Mouse (Mus musculus): ENCODE measurements around the gene Gart. TPM values are rescaled to one million over a fixed set of nuclear protein-coding genes. Genes with fewer than 3 reads are reported as not detected.
A peak's percentile ranks its signal among the peaks of the same experiment; 100 is the strongest.
"Not testable (repeated sequence)": the region's sequence is repeated elsewhere in the genome, so short reads cannot be mapped to it uniquely, and the experiment has no call there.

Gene Gart
- polyA plus RNA-seq, 1 experiment from 2014 or later, result 178 TPM

DNA sequence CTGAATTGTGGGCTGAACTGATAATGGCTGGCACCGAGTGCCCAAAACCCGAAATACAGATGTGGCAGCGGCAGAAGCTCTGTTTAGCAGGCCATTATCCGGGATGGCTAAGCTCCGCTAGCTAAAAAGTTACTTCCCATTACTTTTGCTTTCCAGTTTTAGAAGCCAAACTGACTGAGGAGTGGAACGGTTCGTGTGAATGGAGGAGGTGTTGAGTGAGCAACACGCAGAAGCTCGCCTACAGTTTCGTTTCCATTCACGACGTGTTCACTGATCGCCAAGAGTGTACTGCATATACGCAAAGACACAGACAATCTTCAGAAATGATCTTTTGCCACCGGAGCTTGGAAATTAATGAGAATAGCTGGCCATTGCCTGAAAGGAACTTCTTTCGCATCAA, 15.6 kb upstream of the Gart start:
- no peak for DNase-seq (ENCODE audit: low spot score)
- no peaks in the 10 kb centered on the region for H3K9me3 ChIP-seq (replicated peaks)
- H3K4me3 ChIP-seq, result no peak overlapping the region
- no peaks in the 10 kb centered on the region for H3K4me1 ChIP-seq
- H3K36me3 ChIP-seq, result peaks cover 100% of the 10 kb centered on the region
- no peaks in the 10 kb centered on the region for H3K27me3 ChIP-seq (ENCODE audit: low read depth, poor library complexity, severe bottlenecking)
- WGBS, result 97% methylated on average over 16 of the region's 16 CpGs
- H3K27ac ChIP-seq, result no peak overlapping the region

DNA sequence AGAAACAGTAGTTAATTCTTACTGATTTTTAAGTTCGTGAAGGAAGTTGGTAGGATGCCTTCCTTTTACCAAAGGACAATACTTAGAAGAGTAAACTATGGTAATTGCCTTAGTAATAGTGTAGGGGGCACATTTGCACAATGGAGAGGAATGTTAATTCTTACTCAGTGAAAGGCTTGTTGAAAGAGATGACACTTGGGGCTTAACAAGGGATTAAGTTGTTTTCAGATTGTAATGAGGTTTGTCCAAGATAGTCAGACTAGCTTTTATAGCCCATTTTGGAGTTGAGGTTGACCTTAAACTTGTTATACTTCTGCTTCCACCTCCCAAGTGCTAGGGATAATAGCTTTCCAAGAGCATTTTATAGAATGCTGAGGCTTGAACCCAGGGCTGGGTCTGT, 14.6 kb upstream of the Gart start:
- Histone ChIP-seq H3K27ac (no peak overlapping the region), H3K36me3 (peaks cover 100% of the 10 kb centered on the region), H3K9me3 (replicated peaks) (no peaks in the 10 kb centered on the region), H3K4me1 (no peaks in the 10 kb centered on the region), H3K4me3 (no peak overlapping the region), H3K27me3 (ENCODE audit: low read depth, poor library complexity, severe bottlenecking) (no peaks in the 10 kb centered on the region)
- 89% methylated on average over 1 of the region's 1 CpGs for WGBS
- DNase-seq (ENCODE audit: low spot score), result no peak

DNA sequence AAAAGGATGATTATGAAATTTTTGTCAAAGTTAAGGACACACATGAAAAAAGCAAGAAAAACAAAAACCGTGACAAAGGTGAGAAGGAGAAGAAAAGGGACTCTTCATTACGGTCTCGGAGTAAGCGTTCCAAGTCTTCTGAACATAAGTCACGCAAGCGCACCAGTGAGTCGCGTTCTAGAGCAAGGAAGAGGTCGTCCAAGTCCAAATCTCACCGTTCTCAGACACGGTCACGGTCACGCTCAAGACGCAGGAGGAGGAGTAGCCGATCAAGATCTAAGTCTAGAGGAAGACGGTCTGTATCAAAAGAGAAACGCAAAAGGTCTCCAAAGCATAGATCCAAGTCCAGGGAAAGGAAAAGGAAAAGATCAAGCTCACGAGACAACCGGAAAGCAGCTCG, 13.0 kb upstream of the Gart start:
- no peak for DNase-seq (ENCODE audit: low spot score)
- Histone ChIP-seq H3K27ac (no peak overlapping the region), H3K36me3 (peaks cover 100% of the 10 kb centered on the region), H3K9me3 (replicated peaks) (no peaks in the 10 kb centered on the region), H3K27me3 (ENCODE audit: low read depth, poor library complexity, severe bottlenecking) (no peaks in the 10 kb centered on the region), H3K4me1 (no peaks in the 10 kb centered on the region), H3K4me3 (no peak overlapping the region)
- WGBS, result 98% methylated on average over 20 of the region's 20 CpGs

DNA sequence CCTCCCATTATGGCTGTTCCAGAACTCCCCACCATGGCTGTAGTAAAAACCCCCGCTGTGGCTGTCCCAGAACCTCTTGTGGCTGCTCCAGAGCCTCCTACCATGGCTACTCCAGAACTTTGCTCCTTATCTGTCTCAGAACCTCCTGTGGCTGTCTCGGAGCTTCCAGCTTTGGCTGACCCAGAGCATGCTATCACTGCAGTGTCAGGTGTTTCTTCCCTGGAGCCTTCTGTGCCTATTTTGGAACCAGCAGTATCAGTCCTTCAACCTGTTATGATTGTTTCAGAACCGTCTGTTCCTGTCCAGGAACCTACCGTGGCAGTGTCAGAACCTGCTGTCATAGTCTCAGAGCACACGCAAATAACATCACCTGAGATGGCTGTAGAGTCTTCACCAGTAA, 11.7 kb upstream of the Gart start:
- no peak for DNase-seq (ENCODE audit: low spot score)
- H3K27me3 ChIP-seq (ENCODE audit: low read depth, poor library complexity, severe bottlenecking), result no peaks in the 10 kb centered on the region
- H3K9me3 ChIP-seq (replicated peaks), result no peaks in the 10 kb centered on the region
- 98% methylated on average over 5 of the region's 5 CpGs for WGBS
- no peak overlapping the region for H3K27ac ChIP-seq
- no peak overlapping the region for H3K4me3 ChIP-seq
- no peaks in the 10 kb centered on the region for H3K4me1 ChIP-seq
- H3K36me3 ChIP-seq, result peaks cover 100% of the 10 kb centered on the region

DNA sequence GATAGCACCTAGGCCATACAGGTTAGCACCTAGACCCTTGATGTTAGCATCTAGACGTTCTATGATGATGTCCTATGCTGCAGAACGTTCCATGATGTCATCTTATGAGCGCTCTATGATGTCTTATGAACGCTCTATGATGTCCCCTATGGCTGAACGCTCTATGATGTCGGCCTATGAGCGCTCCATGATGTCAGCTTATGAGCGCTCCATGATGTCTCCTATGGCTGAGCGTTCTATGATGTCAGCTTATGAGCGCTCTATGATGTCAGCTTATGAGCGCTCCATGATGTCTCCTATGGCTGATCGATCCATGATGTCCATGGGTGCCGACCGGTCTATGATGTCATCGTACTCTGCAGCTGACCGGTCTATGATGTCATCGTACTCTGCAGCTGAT, 10.5 kb upstream of the Gart start:
- H3K27me3 ChIP-seq (ENCODE audit: low read depth, poor library complexity, severe bottlenecking), result no peaks in the 10 kb centered on the region
- no peak overlapping the region for H3K4me3 ChIP-seq
- H3K36me3 ChIP-seq, result peaks cover 100% of the 10 kb centered on the region
- no peak for DNase-seq (ENCODE audit: low spot score)
- H3K27ac ChIP-seq, result no peak overlapping the region
- no peaks in the 10 kb centered on the region for H3K4me1 ChIP-seq
- WGBS, result 98% methylated on average over 17 of the region's 17 CpGs
- no peaks in the 10 kb centered on the region for H3K9me3 ChIP-seq (replicated peaks)

DNA sequence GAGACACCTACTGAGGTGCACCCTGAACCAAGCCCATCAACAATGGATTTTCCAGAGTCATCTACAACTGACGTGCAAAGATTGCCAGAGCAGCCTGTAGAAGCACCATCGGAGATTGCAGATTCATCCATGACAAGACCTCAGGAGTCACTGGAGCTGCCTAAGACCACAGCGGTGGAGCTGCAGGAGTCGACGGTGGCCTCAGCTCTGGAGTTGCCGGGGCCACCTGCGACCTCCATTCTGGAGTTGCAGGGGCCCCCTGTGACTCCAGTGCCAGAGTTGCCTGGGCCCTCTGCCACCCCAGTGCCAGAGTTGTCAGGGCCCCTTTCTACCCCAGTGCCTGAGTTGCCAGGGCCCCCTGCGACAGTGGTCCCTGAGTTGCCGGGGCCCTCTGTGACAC, 8.5 kb upstream of the Gart start:
- no peak for DNase-seq (ENCODE audit: low spot score)
- no peaks in the 10 kb centered on the region for H3K4me1 ChIP-seq
- H3K36me3 ChIP-seq, result peaks cover 97% of the 10 kb centered on the region
- H3K4me3 ChIP-seq, result no peak overlapping the region
- no peak overlapping the region for H3K27ac ChIP-seq
- WGBS, result 95% methylated on average over 9 of the region's 9 CpGs
- H3K9me3 ChIP-seq (replicated peaks), result no peaks in the 10 kb centered on the region
- no peaks in the 10 kb centered on the region for H3K27me3 ChIP-seq (ENCODE audit: low read depth, poor library complexity, severe bottlenecking)

DNA sequence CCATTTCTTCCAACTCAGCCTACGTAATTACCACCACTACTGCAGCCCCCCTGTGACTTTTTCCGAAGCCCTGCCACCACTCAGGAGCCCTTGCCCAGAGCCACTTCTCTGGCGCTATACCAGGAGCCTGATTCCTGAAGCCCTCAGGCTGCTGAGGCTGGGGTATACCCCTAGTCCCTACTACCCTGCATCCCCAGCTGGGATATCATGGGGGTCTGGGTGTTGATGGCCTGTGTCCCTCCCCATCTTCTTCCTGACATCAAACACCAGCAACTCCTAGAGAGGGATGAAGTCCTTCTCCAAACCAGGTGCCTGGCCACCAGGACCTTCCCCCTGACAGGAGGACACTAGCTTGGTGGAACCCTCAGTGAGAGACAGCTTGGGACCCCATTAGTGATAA, 5.4 kb upstream of the Gart start:
- 95% methylated on average over 3 of the region's 3 CpGs for WGBS
- no peak for DNase-seq (ENCODE audit: low spot score)
- no peak overlapping the region for H3K4me3 ChIP-seq
- H3K9me3 ChIP-seq (replicated peaks), result no peaks in the 10 kb centered on the region
- H3K27ac ChIP-seq, result no peak overlapping the region
- H3K36me3 ChIP-seq, result peaks cover 68% of the 10 kb centered on the region
- H3K27me3 ChIP-seq (ENCODE audit: low read depth, poor library complexity, severe bottlenecking), result no peaks in the 10 kb centered on the region
- peaks cover 4% of the 10 kb centered on the region for H3K4me1 ChIP-seq

DNA sequence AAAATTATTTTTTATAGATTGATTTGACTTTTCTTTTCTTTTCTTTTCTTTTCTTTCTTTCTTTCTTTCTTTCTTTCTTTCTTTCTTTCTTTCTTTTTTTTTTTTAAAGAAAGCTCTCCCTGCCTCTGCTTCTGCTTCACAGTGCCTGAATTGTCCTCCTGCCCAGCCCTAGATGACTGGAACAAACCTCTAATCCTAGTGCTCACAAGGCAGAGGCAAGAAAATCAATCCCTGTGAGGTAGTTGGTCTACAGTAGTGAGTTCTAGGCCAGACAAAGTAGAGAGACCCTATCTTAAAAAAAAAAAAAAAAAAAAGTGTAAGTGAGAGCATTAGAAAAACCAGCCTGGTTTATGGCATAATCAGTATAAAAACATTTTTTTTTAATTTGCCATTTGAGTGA, 3.0 kb upstream of the Gart start:
- Histone ChIP-seq H3K4me3 (no peak overlapping the region), H3K27ac (no peak overlapping the region), H3K36me3 (peaks cover 44% of the 10 kb centered on the region), H3K27me3 (ENCODE audit: low read depth, poor library complexity, severe bottlenecking) (no peaks in the 10 kb centered on the region), H3K4me1 (peaks cover 12% of the 10 kb centered on the region), H3K9me3 (replicated peaks) (no peaks in the 10 kb centered on the region)
- no peak for DNase-seq (ENCODE audit: low spot score)

DNA sequence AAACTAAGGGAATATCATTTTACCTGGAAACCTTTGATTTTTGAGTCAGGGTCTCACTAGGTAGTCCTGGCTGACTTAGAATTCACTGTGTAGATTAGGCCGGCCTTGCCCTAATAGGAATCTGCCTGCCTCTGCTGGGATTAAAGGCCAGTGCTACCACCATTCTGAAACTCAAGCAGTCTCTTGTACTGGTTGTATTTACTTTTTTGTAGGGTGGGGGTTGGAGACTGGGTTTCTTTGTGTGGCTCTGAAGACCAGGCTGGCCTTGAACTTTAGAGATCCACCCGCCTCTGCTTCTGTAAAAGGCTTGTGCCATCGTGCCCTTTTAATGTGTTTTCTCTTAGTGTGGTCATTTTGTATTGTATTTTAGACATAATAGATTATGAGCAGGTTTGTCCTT, 2.5 kb upstream of the Gart start:
- Histone ChIP-seq H3K27me3 (ENCODE audit: low read depth, poor library complexity, severe bottlenecking) (no peaks in the 10 kb centered on the region), H3K4me1 (peaks cover 12% of the 10 kb centered on the region), H3K27ac (no peak overlapping the region), H3K36me3 (peaks cover 39% of the 10 kb centered on the region), H3K9me3 (replicated peaks) (no peaks in the 10 kb centered on the region), H3K4me3 (peak overlapping the region; percentile 88)
- no peak for DNase-seq (ENCODE audit: low spot score)
- 73% methylated on average over 3 of the region's 3 CpGs for WGBS

DNA sequence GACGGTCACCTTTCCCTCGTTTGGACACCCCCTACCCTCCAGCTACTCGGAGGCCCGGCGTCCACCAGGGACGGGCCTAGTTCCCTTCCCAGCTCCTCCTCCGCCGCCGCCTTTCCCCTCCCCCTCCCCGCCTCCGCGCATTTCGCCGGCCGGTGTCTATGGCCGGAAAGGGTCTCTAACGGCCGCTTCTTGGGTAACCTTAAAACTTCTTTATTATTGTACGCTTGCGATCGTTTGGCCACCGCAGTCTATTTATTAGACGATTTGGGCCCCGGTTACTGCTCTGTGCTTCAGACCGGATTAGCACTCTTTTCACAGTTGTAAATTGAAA, 1.4 kb upstream of the Gart start:
- peak overlapping the region; percentile 88 for H3K4me3 ChIP-seq
- H3K9me3 ChIP-seq (replicated peaks), result no peaks in the 10 kb centered on the region
- no peaks in the 10 kb centered on the region for H3K27me3 ChIP-seq (ENCODE audit: low read depth, poor library complexity, severe bottlenecking)
- H3K36me3 ChIP-seq, result peaks cover 31% of the 10 kb centered on the region
- H3K4me1 ChIP-seq, result peaks cover 12% of the 10 kb centered on the region
- peak; percentile 89 for DNase-seq (ENCODE audit: low spot score)
- H3K27ac ChIP-seq, result peak overlapping the region; percentile 99
- under 1% methylated on average over 25 of the region's 25 CpGs for WGBS

DNA sequence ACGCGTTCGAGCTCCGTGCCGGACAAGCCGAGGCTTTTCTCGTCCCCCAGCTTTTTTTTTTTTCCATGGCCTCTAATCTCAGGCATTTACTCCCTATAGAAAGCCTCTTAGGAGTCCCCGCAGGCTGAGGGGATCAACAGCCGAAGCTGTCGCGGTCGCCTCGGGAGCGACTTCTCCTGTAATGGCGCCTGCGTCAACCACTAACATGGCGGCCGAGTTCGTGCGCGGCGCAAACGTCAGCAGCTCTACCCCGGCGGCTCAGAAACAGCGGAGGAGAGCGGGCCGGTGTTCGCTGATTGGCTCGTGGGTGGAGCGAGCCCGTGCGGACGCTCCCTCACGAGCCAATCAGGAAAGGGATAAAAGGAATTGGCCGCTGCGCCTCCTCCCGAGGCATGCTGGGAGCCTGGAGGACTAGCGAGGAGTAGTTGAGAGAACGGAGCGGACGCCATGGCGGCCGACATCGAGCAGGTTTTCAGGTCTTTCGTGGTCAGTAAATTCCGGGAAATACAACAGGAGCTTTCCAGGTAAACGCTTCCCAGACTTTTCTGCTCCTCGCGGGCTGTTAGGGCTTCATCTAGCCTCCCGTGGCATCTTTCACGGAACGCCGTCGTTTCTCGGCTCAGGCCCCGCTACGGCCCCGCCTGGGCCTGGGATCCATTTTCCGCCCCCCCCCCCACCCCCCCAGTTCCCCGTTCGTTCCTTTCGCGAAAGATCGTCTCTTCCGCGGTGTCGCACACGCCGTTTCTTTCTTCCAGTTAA, 888 bp upstream of the Gart start, which contains the start of gene Son:
TSS of gene Son (plus strand) at position 46 of the 759 bp plus-strand sequence.
- peak within 1 kb of the TSS; percentile 99 for H3K27ac ChIP-seq
- peak; percentile 93 for DNase-seq (ENCODE audit: low spot score)
- no peaks in the 10 kb centered on the region for H3K9me3 ChIP-seq (replicated peaks)
- peaks cover 31% of the 10 kb centered on the region for H3K36me3 ChIP-seq
- peaks cover 12% of the 10 kb centered on the region for H3K4me1 ChIP-seq
- H3K4me3 ChIP-seq, result peak within 1 kb of the TSS; percentile 88
- WGBS, result under 1% methylated on average over 69 of the region's 70 CpGs
- H3K27me3 ChIP-seq (ENCODE audit: low read depth, poor library complexity, severe bottlenecking), result no peaks in the 10 kb centered on the region

DNA sequence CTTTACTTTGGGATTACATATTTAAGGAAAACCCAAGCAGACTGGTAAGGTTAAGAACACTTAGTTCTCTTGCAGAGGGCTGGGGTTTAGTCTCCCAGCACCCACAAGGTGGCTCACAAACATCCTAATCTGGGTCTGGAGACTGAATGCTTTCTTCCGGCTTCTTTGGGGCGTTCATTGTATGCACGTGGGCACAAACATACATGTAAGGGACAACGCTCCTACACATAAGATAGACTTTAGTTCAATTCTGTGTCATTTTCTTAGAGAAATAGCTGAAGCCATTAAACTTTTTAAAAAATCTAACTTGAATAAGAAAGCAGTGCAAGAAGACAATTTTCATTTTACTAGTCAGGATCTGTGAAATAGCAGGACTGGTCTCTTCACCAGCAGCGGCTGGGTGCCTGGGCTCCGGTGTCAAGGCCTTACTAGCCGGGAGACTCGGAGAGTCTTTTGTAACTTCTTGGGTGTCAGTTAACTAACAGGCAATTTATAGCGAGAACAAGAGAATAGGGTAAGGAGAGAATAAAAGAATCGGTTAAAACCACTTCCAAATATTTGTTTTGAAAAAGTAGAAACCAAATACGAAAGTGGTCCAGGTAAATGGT, 653 bp downstream of the Gart start:
- Histone ChIP-seq H3K4me3 (peak overlapping the region; percentile 88), H3K9me3 (replicated peaks) (no peaks in the 10 kb centered on the region), H3K27me3 (ENCODE audit: low read depth, poor library complexity, severe bottlenecking) (no peaks in the 10 kb centered on the region), H3K27ac (peak overlapping the region; percentile 99), H3K4me1 (peaks cover 12% of the 10 kb centered on the region), H3K36me3 (peaks cover 31% of the 10 kb centered on the region)
- WGBS, result 1% methylated on average over 11 of the region's 11 CpGs
- DNase-seq (ENCODE audit: low spot score), result no peak

DNA sequence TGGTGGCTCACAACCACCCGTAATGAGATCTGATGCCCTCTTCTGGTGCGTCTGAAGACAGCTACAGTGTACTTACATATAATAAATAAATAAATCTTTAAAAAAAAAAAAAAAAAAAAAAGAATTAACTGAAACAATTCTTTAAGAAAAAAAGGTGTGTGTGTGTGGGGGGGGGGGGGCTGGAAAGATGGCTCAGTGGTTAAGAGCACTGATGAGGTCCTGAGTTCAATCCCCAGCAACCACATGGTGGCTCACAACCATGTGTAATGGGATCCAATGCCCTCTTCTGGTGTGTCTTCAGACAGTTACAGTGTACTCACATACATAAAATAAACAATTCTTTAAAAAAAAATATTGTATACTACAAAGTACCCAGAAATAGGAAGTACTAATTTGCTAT, 1.3 kb downstream of the Gart start:
- peak overlapping the region; percentile 88 for H3K4me3 ChIP-seq

More for the DNA sequence above, 1.3 kb downstream of the Gart start:
- H3K27me3 ChIP-seq (ENCODE audit: low read depth, poor library complexity, severe bottlenecking); H3K9me3 ChIP-seq (replicated peaks); DNase-seq (ENCODE audit: low spot score); H3K27ac ChIP-seq: not testable (repeated sequence)
- Histone ChIP-seq H3K4me1 (peaks cover 12% of the 10 kb centered on the region), H3K36me3 (peaks cover 33% of the 10 kb centered on the region)
- WGBS, result 88% methylated on average over 1 of the region's 2 CpGs

All from limb, embryonic 10.5 days (tissue).